Mouse (Mus musculus) kidney, adult 8-10 months (tissue): ENCODE results near the gene Cd274.

Experiments
- DNase-seq, 2 experiments: peaks; one replicate each; pipeline ENCODE4 v3.0.0; 2022

The Cd274 gene

GRCm38 (mm10) chr19:29365105-29365504 is 2.1 kb upstream of the Cd274 start:
- DNase-seq = no peak

- DNase-seq = no peak
Observed at GRCm38 (mm10) chr19:29366226-29366968, 858 bp upstream of the Cd274 start.

- no peak for DNase-seq
Observed at GRCm38 (mm10) chr19:29368041-29368440, 786 bp downstream of the Cd274 start.

GRCm38 (mm10) chr19:29368671-29369309 is 1.5 kb downstream of the Cd274 start:
- DNase-seq = no peak

- no peak for DNase-seq
Observed at GRCm38 (mm10) chr19:29370112-29370511, 2.9 kb downstream of the Cd274 start.

- no peak for DNase-seq
Observed at GRCm38 (mm10) chr19:29370545-29371283, 3.5 kb downstream of the Cd274 start.

GRCm38 (mm10) chr19:29371284-29372081 is 4.2 kb downstream of the Cd274 start:
- no peak for DNase-seq

- no peak for DNase-seq
Observed at GRCm38 (mm10) chr19:29372138-29372537, 4.9 kb downstream of the Cd274 start.

- DNase-seq = no peak
Observed at GRCm38 (mm10) chr19:29372621-29373020, 5.4 kb downstream of the Cd274 start.

GRCm38 (mm10) chr19:29373438-29373837 is 6.2 kb downstream of the Cd274 start:
- DNase-seq = no peak

GRCm38 (mm10) chr19:29374947-29375346 is 7.7 kb downstream of the Cd274 start:
- no peak for DNase-seq

GRCm38 (mm10) chr19:29376382-29376781 is 9.1 kb downstream of the Cd274 start:
- no peak for DNase-seq

- DNase-seq = no peak
Observed at GRCm38 (mm10) chr19:29379839-29380603, 12.8 kb downstream of the Cd274 start.

- DNase-seq = no peak
Observed at GRCm38 (mm10) chr19:29383368-29383767, 16.1 kb downstream of the Cd274 start.

GRCm38 (mm10) chr19:29384412-29384811 is 17.2 kb downstream of the Cd274 start:
- no peak for DNase-seq

GRCm38 (mm10) chr19:29384994-29385393 is 17.7 kb downstream of the Cd274 start:
- DNase-seq = no peak

GRCm38 (mm10) chr19:29385822-29386221 is 18.6 kb downstream of the Cd274 start:
- no peak for DNase-seq

- no peak for DNase-seq
Observed at GRCm38 (mm10) chr19:29388818-29389217, 21.6 kb downstream of the Cd274 start.

- DNase-seq = no peak
Observed at GRCm38 (mm10) chr19:29390483-29390882, 23.2 kb downstream of the Cd274 start.

- no peak for DNase-seq
Observed at GRCm38 (mm10) chr19:29391279-29391678, 24.0 kb downstream of the Cd274 start.

GRCm38 (mm10) chr19:29393333-29393732 is 26.1 kb downstream of the Cd274 start:
- no peak for DNase-seq

GRCm38 (mm10) chr19:29394721-29395120 is 27.5 kb downstream of the Cd274 start:
- no peak for DNase-seq
